Mouse (Mus musculus): ENCODE results near the gene Notch3.

DNA sequence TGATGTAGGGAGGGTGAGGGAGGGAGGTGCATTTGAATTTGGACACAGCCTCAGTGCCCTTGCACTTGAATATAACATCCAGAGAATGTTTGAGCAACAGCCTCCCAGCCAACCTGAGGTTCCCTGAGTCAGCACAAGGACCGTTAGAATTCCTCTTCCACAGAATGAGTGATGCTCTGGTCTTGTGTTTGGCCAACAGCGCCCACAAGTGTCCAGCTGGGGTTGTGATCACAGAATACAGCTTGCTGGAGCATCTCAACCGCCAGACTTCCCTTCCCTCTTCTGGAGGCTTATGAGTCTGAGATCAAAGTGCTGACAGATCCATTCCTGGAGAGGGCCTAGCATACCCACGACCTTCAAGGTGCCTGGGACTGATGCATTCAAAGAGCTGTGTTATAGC is 63.6 kb downstream of the Notch3 start:
- TF ChIP-seq CTCF (IDR thresholded peaks at IDR 0.05; ENCODE audit: low read depth) (no peak; the same call in 1 of the 2 replicates), EP300 (IDR thresholded peaks at IDR 0.05; ENCODE audit: low read depth) (no peak)

All from heart, postnatal 0 days (tissue).